Mouse (Mus musculus) cerebellum, adult 9-10 months (tissue): Measurements from ENCODE around the gene Pskh1.

Experiments
- DNase-seq: peaks from one replicate; pipeline ENCODE4 v3.0.0; 2022

The Pskh1 gene

GRCm38 (mm10) chr8:105961101-105961500 is 60.9 kb downstream of the Pskh1 start:
- no peak for DNase-seq

- no peak for DNase-seq
Observed at GRCm38 (mm10) chr8:105961536-105961935, 61.3 kb downstream of the Pskh1 start.

GRCm38 (mm10) chr8:105964506-105965265 is 64.4 kb downstream of the Pskh1 start:
- no peak for DNase-seq

- DNase-seq, result no peak
Observed at GRCm38 (mm10) chr8:105965266-105965904, 65.1 kb downstream of the Pskh1 start.

GRCm38 (mm10) chr8:105965905-105966341 is 65.7 kb downstream of the Pskh1 start, which contains the start of gene Slc12a4:
Gene Slc12a4, minus strand, starts transcription at chr8:105966097.
- DNase-seq, result no peak

GRCm38 (mm10) chr8:105966692-105967311 is 66.6 kb downstream of the Pskh1 start:
- DNase-seq, result no peak

- no peak for DNase-seq
Observed at GRCm38 (mm10) chr8:105969367-105969766, 69.1 kb downstream of the Pskh1 start.

- no peak for DNase-seq
Observed at GRCm38 (mm10) chr8:105971019-105971720, 70.9 kb downstream of the Pskh1 start.

- no peak for DNase-seq
Observed at GRCm38 (mm10) chr8:105975363-105975762, 75.1 kb downstream of the Pskh1 start.

GRCm38 (mm10) chr8:105979325-105979724 is 79.1 kb downstream of the Pskh1 start, which contains the start of gene Dpep3:
Gene Dpep3, minus strand, starts transcription at chr8:105979429.
- DNase-seq, result no peak

- DNase-seq, result no peak
Observed at GRCm38 (mm10) chr8:105981146-105981545, 80.9 kb downstream of the Pskh1 start.
